Mouse (Mus musculus) heart, adult 11 months (tissue): Measurements from ENCODE around the gene Prkca.

ENCODE experiments used
- DNase-seq: peaks from one replicate; pipeline ENCODE4 v3.0.0; 2022

The Prkca gene

DNA sequence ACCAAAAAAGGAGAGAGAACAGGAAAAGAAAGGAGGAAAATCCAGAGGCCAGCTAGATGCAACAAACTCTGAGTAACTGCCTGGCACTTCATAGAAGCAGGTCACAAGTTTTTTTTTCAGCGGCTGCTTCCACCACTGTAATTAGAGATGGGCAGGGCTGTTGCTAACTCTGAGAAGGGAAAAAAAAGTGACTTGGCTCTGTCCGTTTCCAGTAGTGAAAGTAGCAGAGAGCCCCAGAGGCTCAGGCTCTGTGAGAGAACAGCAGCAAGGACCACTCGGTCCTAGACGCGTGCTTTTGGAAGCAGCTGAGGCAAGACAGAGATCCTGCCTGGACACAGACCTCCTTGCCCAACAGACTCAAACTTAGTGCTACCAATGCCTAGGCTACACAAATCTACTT is 7.3 kb downstream of the Prkca start:
- peak; percentile 94 for DNase-seq

DNA sequence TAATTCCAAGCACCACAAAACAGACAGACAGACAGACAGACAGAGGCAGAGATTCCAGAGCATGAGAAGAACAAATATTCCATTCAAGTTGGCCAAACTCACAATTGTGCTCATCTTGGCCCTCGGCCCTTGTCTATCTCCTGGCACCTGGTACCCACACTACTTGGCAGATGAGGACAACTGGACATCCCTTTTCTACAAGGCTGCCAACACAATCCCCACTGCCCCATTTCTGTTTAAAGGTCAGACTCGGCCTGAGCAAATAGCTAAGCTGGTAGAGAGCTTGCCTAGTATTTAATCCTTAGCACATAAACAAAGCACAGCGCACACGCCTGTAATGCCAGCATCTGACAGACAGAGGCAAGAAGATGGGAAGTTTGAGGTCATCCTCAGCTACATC is 8.2 kb downstream of the Prkca start:
- no peak for DNase-seq

DNA sequence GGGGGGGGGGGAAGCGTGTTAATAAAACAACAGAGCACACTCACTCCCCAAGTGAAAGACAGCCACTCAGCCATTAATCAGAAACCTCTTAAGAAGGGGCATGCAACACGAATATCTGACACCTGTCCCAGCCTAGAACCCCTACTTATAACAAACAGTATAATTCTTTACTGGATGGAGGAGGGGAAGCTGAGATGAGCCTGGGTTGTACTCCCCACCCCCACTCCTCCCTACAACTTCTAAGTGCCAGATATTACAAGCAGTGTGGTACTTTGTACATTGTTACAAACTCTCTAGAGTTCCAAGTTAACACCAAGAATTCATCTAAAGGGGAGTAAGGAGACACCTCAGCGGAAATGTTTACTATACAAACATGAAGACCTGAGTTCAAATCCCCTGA is 9.1 kb downstream of the Prkca start:
- no peak for DNase-seq

DNA sequence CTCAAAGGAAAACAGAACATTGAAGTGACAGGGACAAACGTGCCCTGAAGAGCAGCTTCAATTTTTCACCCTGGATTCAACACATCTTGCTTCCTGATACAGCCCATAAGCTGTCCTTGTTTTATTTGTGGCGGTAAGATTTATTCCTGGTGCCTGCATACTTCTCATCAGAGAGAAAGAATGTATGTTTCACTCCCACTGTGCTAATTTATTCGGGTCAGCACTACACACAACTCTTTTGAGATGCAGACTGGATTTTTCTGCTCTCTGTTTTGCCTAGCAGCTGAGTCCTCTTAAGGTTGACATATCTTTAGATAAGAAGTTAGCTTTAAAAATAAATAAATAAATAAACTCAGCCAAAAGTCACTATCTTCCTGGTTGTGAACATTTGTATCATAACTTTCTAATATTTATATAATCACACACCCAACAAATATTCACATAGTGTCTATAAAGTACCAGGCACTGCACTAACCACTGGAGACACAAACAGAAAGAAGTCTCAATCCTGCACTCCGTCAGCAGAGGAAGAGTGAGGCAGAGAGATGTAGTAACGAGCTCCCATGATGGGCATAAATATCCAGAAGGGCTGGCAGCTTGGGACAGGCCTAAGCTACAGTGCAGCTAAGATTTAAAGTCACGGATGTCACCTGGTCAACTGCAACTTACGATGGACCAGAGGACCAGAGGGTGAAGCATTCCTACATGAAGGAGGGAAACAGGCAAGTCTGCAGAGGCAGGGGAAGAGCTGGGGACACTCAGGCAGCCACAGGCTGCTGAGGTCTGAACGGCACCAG is 9.9 kb downstream of the Prkca start:
- no peak for DNase-seq

GRCm38 (mm10) chr11:108333006-108333405 is 10.7 kb downstream of the Prkca start:
- DNase-seq = no peak

DNA sequence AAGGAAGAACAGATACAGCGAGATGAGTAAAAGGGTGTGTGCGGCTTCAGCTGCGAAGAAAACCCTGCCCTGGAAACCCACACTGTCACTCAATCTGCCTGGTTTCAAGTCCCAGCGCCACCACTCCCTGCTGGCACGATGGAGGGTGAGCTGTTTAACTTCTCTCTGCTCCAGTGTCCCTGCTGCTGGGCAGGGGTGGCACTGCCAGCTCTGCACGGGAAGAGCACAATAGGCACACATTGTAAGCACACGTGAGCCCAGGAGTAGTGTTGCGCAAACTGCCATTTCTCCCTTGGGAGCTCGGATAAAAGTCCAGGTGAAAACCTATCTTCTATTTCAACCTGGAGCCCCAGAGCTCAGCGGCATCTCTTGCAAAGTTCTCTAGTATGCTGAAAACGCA is 12.9 kb downstream of the Prkca start:
- DNase-seq = no peak

GRCm38 (mm10) chr11:108325943-108326342 is 17.8 kb downstream of the Prkca start:
- DNase-seq = no peak

DNA sequence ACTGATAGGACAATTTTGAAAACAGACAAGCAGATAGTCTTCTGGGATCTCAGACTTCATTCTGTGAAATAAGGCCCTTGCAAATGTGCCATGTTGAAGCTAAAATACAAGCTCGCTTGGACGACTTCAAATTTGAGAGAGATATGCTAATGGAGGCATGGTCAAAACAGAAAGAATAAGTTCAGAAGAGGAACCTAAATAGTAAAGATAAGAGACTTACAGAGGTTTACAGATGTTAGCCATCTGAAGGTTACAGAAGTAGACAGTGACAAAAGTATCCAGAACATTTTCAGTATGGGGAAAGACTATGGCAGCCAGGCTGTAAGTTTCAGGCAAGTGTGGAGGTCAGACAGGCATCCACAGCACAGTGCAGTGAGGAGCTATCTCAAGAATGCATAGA is 21.6 kb downstream of the Prkca start:
- DNase-seq = no peak

DNA sequence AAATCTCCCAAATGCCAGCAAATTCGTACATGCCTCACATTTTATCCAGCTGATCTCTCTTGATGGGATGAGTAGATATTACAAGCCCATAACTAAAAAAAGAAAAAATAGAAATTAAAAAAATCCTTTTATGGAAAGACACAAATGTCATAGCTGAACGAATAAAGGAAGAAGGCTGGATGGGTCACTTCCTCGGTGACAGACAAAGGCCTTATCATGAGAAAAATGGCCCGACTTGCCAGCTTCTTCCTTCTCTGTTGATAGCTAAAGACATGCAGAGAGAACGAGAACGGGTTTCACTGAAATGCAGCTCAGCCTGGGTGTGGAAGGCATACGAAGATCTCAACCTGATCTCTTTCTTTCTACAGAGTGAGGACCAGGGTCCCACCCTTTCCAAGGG is 23.2 kb downstream of the Prkca start:
- DNase-seq = peak; percentile 75

- DNase-seq = peak; percentile 63
These were observed 24.6 kb downstream of the Prkca start for GRCm38 (mm10) chr11:108319162-108319561.

GRCm38 (mm10) chr11:108317878-108318277 is 25.9 kb downstream of the Prkca start:
- no peak for DNase-seq

- DNase-seq = no peak
These were observed 28.0 kb downstream of the Prkca start for GRCm38 (mm10) chr11:108315736-108316135.

DNA sequence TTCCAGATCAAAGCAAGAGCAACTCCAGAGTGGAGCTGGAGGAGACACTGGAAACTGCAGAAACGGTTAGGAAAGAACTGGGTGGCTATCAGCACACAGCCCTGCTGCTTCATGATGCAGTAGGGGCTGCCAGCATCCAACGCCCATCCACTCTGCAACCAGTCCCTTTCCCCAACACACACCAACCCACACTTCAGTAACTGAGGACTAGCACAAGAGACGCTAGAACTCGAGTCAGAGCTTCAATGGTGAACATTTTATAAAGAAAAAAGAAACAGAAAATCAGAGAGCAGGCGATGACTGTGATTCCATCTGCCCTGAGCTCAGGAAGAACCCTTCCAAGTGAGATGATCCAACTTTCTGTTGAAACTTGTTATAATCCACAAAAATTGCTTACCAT is 31.2 kb downstream of the Prkca start:
- DNase-seq = no peak

GRCm38 (mm10) chr11:108311912-108312311 is 31.8 kb downstream of the Prkca start:
- no peak for DNase-seq

DNA sequence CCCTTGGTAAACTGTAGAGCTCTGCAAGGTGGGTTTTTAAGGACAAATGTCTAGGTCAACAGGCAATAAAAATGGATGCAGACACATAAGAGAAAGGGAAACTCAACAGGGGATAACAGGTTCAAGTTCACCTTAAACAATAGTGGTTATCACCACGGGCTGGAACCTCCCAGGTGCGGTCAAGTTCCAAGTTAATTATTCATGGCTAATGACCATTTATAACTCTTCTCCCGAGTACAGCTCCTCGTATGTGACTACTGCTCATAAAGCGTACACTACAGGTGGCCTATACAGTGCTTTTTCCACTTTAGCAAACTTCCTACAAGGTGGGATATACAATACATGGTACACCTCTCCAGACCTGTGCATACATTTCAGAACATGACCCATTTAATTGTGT is 33.9 kb downstream of the Prkca start:
- DNase-seq = no peak

DNA sequence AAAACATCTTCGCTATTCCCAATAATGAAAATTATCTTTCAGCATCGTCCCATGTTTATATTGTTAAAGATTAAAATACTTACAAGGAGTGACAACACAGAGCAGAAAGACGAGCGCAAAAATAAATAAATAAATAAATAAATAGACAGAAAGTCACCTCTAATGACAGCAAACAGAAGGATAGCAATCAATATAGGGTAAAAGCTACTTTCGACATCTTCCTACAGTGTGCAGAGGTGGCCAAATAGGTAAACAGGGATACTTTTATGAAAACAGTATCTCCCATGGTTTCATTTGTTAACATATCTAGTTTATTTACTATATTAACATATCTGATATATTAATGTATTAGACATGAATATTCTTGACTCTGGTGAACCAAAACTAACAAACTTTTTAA is 35.5 kb downstream of the Prkca start:
- DNase-seq = no peak

- DNase-seq = no peak
These were observed 36.5 kb downstream of the Prkca start for GRCm38 (mm10) chr11:108307258-108307657.

GRCm38 (mm10) chr11:108303787-108304186 is 39.9 kb downstream of the Prkca start:
- no peak for DNase-seq

DNA sequence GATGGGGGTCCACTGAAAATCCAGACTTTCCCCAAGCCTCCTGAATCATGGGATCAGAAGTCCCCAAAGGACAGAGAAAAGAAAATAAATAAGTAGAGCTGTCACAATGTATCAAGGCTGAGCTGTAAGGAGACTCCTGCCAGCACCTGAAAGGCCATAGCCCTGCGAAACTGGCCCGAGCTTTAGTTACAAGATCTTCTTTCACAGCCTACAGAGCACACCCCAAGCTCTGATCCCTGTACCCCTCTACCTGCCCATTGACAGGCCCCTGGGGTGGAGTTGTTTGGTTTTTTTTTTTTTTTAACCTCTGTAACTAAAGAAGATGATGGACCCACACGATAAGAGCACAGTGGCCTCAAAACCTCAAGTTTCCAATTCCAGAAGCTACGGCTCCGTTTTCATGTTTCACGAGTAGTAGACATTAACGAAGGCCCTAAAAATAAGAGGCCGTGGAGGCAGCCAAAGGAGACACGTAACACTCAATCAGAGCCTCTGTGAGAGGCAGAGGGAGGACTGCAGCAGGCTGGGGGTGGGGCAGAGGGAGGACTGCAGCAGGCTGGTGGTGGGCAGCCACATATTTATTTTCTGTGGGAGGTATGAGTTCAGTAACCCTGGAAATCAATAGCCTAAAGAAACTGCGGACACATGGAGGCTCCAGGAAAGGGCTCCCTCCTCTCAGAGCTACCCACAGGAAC is 41.8 kb downstream of the Prkca start:
- DNase-seq = no peak

GRCm38 (mm10) chr11:108301036-108301435 is 42.7 kb downstream of the Prkca start:
- DNase-seq = no peak

- peak; percentile 91 for DNase-seq
These were observed 43.3 kb downstream of the Prkca start for GRCm38 (mm10) chr11:108300443-108300842.

GRCm38 (mm10) chr11:108299913-108300312 is 43.8 kb downstream of the Prkca start:
- DNase-seq = peak; percentile 93

DNA sequence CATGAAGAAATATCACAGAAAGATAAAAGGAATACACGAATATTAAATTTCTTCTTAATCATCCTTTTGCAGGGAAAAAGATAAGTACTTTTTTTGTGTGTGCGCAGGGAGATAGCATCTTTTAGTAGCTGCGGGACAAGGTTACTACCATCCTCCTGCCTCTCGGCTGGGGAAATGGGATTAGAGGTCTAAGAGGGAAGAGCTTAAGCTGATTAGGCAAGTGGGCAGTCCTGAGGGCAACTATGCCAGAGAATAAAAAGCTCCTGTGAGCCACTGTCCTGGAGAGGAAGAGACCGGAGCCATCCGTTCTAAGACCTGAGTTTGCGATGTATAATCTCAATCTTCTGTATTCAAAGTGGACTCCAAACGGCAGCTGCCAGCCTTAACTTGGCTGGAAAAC is 45.8 kb downstream of the Prkca start:
- no peak for DNase-seq

DNA sequence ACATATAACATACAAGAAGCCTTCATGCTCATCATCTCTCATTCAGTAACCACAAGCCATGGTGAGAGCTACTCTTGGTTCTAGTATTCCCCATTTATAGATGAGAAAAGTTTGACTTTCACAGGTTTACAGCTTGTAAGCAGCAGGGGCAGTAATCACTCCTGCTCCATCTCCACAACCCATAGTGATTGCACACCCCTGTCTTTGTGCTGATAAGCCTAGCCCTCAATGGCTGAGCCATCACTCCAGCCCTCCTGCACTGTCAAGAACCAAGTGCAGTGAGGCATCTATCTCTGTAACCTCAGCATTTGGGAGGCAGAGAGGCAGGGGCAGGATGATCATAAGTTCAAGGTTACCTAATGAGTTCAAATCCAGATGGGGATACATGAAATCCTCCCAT is 48.4 kb downstream of the Prkca start:
- no peak for DNase-seq
